Mouse (Mus musculus) midbrain, embryonic 10.5 days (tissue): Measurements from ENCODE around the gene Prkag3. TPM values are rescaled to one million over a fixed set of nuclear protein-coding genes. Genes with fewer than 3 reads are reported as not detected.

Source experiments
- DNase-seq: peaks from one replicate; pipeline ENCODE4 v3.0.0-alpha.2; 2017; ENCODE audit warnings: low spot score
- H3K27ac ChIP-seq: fragments of 300-500 bp; sonication (generic); replicated peaks from 2 replicates; pipeline ENCODE4 v1.5.1; 2016; ENCODE audit warnings: mild to moderate bottlenecking
- H3K27me3 ChIP-seq: fragments of 300-500 bp; sonication (generic); 2 replicates; pipeline ENCODE4 v1.6.1; 2016; ENCODE audit warnings: low read depth, mild to moderate bottlenecking; ENCODE audit not compliant: poor library complexity, severe bottlenecking
- H3K36me3 ChIP-seq: fragments of 300-500 bp; sonication (generic); 2 replicates; pipeline ENCODE4 v1.6.1; 2016; ENCODE audit warnings: mild to moderate bottlenecking, moderate library complexity
- H3K4me1 ChIP-seq: fragments of 300-500 bp; sonication (generic); 2 replicates; pipeline ENCODE4 v1.6.1; 2016
- H3K4me3 ChIP-seq: fragments of 300-500 bp; sonication (generic); 2 replicates; pipeline ENCODE4 v1.5.1; 2016; ENCODE audit warnings: mild to moderate bottlenecking, moderate library complexity
- H3K9me3 ChIP-seq: fragments of 300-500 bp; sonication (generic); replicated peaks from 2 replicates; pipeline ENCODE4 v1.6.1; 2016; ENCODE audit warnings: mild to moderate bottlenecking
- WGBS: fragments of 180-500 bp; shearing (Covaris S2); methylation state at CpG from one replicate; pipeline ENCODE4 v1.1.7; 2016; 5-methylcytosine and 5-hydroxymethylcytosine counted together
- polyA plus RNA-seq: library from polyadenylated mRNA; unstranded; fragments of >200 nt; fragmentation: Nextera tagmentation; extraction: Ambion mirVana; gene quantifications from 2 replicates; pipeline ENCODE4 v1.2.1, GENCODE M21; 2016

Prkag3 gene
- polyA plus RNA-seq, 1 experiment from 2014 or later, result not detected

- 91% methylated on average over 8 of the region's 8 CpGs for WGBS
- DNase-seq, result no peak
- H3K27me3 ChIP-seq, result peaks cover 23% of the 10 kb centered on the region
- no peaks in the 10 kb centered on the region for H3K9me3 ChIP-seq
- no peak overlapping the region for H3K27ac ChIP-seq
- no peaks in the 10 kb centered on the region for H3K36me3 ChIP-seq
- no peak overlapping the region for H3K4me3 ChIP-seq
- H3K4me1 ChIP-seq, result peaks cover 10% of the 10 kb centered on the region
These were observed 4.4 kb upstream of the Prkag3 start for GRCm38 (mm10) chr1:74753266-74753974.

GRCm38 (mm10) chr1:74752833-74753232, 3.8 kb upstream of the Prkag3 start:
- no peak for DNase-seq
- H3K27ac ChIP-seq, result no peak overlapping the region
- H3K4me1 ChIP-seq, result peaks cover 11% of the 10 kb centered on the region
- peaks cover 29% of the 10 kb centered on the region for H3K27me3 ChIP-seq
- 93% methylated on average over 3 of the region's 3 CpGs for WGBS
- no peak overlapping the region for H3K4me3 ChIP-seq
- H3K36me3 ChIP-seq, result no peaks in the 10 kb centered on the region
- no peaks in the 10 kb centered on the region for H3K9me3 ChIP-seq

DNA sequence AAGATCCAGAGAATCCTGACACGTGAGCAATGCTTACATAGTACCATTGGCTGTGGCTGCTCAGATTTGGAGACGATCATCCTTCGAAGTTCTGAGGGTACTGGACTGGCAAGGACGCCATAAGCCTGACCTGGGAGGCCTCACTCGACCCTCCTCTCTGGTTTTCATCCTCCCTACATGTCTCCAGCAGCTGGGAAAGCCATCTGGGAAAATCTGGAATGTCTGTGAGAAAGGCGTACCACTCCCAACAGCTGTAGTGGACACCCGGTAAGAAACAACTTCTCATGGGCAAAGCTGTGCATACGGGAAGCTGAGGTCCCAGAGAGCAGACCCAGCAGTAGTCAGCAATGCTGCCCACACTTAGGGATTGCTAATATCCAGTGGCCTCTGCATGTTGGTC, 3.1 kb upstream of the Prkag3 start:
- Histone ChIP-seq H3K4me1 (peaks cover 11% of the 10 kb centered on the region), H3K36me3 (no peaks in the 10 kb centered on the region), H3K4me3 (no peak overlapping the region), H3K9me3 (no peaks in the 10 kb centered on the region), H3K27ac (no peak overlapping the region), H3K27me3 (peaks cover 36% of the 10 kb centered on the region)
- no peak for DNase-seq
- 89% methylated on average over 8 of the region's 8 CpGs for WGBS

DNA sequence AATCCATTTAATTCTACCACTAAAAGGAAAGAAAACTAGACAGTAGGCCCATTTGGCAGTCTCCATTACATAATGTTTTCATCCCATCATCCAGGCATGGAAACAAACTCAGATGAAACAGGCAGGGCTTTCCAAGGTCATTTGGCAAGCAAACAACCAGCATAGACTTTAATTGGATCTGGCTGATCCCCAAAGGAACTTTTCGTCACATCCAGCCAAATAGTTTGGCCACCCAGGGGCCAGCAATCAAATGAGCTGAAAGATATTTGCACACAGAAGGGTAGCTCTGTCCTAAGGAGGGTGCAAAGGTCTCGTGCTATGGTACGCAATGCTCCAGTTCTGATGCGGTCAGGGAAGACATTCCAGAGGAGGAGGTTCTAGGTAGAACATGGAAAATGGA, 1.7 kb upstream of the Prkag3 start:
- H3K9me3 ChIP-seq, result no peaks in the 10 kb centered on the region
- no peak for DNase-seq
- H3K27me3 ChIP-seq, result peaks cover 42% of the 10 kb centered on the region
- H3K36me3 ChIP-seq, result no peaks in the 10 kb centered on the region
- whole genome bisulfite sequencing, result 85% methylated on average over 4 of the region's 4 CpGs
- no peak overlapping the region for H3K27ac ChIP-seq
- peaks cover 11% of the 10 kb centered on the region for H3K4me1 ChIP-seq
- H3K4me3 ChIP-seq, result no peak overlapping the region

DNA sequence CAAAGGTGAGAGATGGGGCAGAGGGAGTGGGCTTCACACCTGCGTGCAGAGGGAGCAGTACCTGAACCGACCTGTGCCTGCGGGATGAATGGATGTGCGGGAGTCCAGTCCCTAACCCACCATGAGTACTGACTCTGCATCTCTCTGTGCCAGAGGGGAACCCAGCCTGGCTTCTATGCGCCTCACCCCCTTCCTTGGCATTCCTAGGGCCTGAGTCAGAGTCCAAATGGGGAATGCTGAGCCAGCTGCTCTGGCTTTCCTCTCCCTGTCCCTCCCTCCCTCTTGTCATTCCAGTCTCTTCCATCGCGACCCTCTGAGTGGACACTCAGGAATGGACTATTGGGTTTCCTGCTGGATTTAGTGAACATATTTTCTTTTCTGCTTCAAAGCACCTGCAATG, 280 bp upstream of the Prkag3 start:
- Histone ChIP-seq H3K27ac (no peak overlapping the region), H3K4me3 (no peak overlapping the region), H3K4me1 (peaks cover 11% of the 10 kb centered on the region), H3K9me3 (no peaks in the 10 kb centered on the region), H3K36me3 (no peaks in the 10 kb centered on the region), H3K27me3 (peaks cover 48% of the 10 kb centered on the region)
- DNase-seq, result no peak
- WGBS, result 69% methylated on average over 7 of the region's 7 CpGs

DNA sequence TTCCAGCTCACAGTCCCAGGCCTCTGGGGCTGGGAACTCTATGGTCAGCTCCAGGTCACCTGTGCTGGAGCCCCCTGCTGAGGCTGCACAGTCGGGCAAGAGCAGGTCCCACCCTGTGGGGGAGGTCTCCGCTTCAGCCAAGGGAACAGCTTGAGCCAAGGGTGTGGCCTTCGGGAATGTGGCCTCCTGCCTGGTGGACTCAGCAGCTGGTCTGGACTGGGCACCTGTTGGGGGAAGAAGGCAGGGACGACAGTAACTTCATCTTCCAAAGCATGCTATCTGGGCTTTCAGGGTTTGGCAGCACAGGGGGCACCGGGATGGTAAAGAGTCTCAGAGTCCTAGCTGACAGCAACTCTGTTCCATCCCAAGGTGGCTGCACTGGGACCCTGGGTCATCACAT, 1.7 kb downstream of the Prkag3 start:
- no peak for DNase-seq
- 75% methylated on average over 5 of the region's 5 CpGs for WGBS
- Histone ChIP-seq H3K4me3 (no peak overlapping the region), H3K9me3 (no peaks in the 10 kb centered on the region), H3K27me3 (peaks cover 49% of the 10 kb centered on the region), H3K27ac (no peak overlapping the region), H3K4me1 (peaks cover 7% of the 10 kb centered on the region), H3K36me3 (no peaks in the 10 kb centered on the region)

DNA sequence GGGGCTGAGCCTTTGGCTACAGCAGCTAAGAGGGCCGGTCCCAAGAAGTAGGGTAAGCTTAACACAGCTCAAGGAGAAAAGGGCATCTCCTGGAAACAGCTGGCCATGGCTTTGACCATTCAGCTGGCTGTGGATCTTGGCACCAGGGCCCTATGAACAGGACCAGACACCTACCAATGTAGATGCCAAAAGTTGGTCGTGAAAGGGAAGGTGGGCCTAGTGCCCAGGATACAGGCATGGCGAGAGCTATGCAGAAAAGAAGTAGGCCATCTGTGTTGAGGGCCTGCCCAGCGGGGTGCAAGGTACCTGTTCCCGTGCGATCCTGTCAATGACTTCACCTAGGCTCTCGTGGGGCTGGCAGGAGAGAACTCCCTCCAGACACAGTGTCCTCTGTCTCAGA, 8.2 kb downstream of the Prkag3 start:
- Histone ChIP-seq H3K27me3 (peaks cover 6% of the 10 kb centered on the region; the same call in 1 of the 2 replicates), H3K4me3 (no peak overlapping the region), H3K27ac (no peak overlapping the region), H3K9me3 (no peaks in the 10 kb centered on the region), H3K4me1 (no peaks in the 10 kb centered on the region), H3K36me3 (no peaks in the 10 kb centered on the region)
- DNase-seq, result no peak
- WGBS, result 73% methylated on average over 7 of the region's 7 CpGs

GRCm38 (mm10) chr1:74737500-74737899, 11.5 kb downstream of the Prkag3 start:
- H3K36me3 ChIP-seq, result no peaks in the 10 kb centered on the region
- no peaks in the 10 kb centered on the region for H3K27me3 ChIP-seq
- DNase-seq, result no peak
- 89% methylated on average over 7 of the region's 7 CpGs for WGBS
- no peak overlapping the region for H3K27ac ChIP-seq
- no peaks in the 10 kb centered on the region for H3K4me1 ChIP-seq
- no peaks in the 10 kb centered on the region for H3K9me3 ChIP-seq
- H3K4me3 ChIP-seq, result no peak overlapping the region

DNA sequence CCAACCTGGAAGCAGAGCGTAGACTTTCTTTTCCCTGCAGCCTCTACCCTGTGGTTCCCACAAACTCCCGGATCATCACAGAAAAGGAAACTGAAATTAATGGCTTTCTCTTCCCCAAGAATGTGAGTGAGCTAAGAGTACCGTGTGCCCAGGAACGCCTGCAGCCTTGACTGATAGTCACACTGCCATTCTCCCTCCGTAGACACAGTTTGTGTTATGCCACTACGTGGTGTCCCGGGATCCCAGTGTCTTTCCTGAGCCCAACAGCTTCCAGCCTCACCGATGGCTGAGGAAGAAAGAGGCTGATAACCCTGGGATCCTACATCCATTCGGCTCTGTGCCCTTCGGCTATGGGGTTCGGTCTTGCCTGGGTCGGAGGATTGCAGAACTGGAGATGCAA, 12.0 kb downstream of the Prkag3 start:
- Histone ChIP-seq H3K27ac (no peak overlapping the region), H3K4me3 (no peak overlapping the region), H3K36me3 (no peaks in the 10 kb centered on the region), H3K9me3 (no peaks in the 10 kb centered on the region), H3K4me1 (no peaks in the 10 kb centered on the region), H3K27me3 (no peaks in the 10 kb centered on the region)
- DNase-seq, result no peak
- 93% methylated on average over 12 of the region's 12 CpGs for whole genome bisulfite sequencing

DNA sequence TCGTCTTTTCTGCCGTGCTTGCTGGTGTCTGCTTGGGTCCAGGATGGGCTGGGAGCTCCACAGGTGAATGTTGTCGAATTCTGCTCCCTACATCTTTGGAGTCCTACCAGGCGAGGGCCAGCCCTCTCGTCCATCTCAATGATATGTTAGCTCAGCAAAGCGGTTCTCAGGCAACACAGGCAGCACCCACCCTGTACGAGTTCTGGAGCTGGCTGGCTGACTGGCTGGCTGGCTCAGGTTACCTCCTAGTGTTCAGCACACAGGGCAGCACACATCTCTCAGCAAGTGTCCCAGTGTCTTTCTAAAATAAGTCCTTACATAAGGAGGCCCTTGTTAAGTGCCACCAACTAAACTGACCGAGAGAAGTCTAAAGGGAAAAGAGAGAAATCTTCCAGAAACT, 20.6 kb downstream of the Prkag3 start:
- Histone ChIP-seq H3K27ac (no peak overlapping the region), H3K4me3 (no peak overlapping the region), H3K27me3 (no peaks in the 10 kb centered on the region), H3K9me3 (no peaks in the 10 kb centered on the region), H3K4me1 (no peaks in the 10 kb centered on the region), H3K36me3 (no peaks in the 10 kb centered on the region)
- no peak for DNase-seq
- 80% methylated on average over 8 of the region's 8 CpGs for WGBS

- Histone ChIP-seq H3K27ac (no peak overlapping the region), H3K36me3 (no peaks in the 10 kb centered on the region), H3K9me3 (no peaks in the 10 kb centered on the region), H3K4me3 (no peak overlapping the region), H3K4me1 (no peaks in the 10 kb centered on the region), H3K27me3 (no peaks in the 10 kb centered on the region)
- no peak for DNase-seq
- 88% methylated on average over 5 of the region's 5 CpGs for WGBS
These were observed 22.3 kb downstream of the Prkag3 start for GRCm38 (mm10) chr1:74726674-74727073.

- H3K4me1 ChIP-seq, result no peaks in the 10 kb centered on the region
- H3K27ac ChIP-seq, result no peak overlapping the region
- no peak overlapping the region for H3K4me3 ChIP-seq
- DNase-seq, result no peak
- H3K27me3 ChIP-seq, result no peaks in the 10 kb centered on the region
- no peaks in the 10 kb centered on the region for H3K9me3 ChIP-seq
- 89% methylated on average over 5 of the region's 5 CpGs for WGBS
- no peaks in the 10 kb centered on the region for H3K36me3 ChIP-seq
These were observed 22.9 kb downstream of the Prkag3 start for GRCm38 (mm10) chr1:74726114-74726513.

DNA sequence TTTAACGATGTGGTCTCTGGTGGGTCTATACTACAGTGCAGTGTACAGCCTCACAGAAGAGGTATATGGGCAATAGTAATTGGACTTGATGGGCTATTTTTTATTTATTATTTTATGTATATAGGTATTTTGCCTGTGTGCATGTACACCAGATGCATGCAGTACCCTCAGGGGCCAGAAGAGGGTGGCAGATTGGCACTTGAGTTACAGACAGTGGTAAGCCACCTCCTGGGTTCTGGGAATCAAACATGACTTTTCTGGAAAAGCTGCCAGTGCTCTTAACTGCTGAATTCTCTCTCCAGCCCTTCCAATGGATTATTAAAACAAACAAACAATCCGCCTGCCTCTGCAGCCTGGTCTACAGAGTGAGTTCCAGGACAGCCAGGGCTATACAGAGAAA, 25.3 kb downstream of the Prkag3 start:
- H3K36me3 ChIP-seq, result no peaks in the 10 kb centered on the region
- 79% methylated on average over 2 of the region's 2 CpGs for WGBS
- no peaks in the 10 kb centered on the region for H3K9me3 ChIP-seq
- H3K4me1 ChIP-seq, result 0 out of 2 replicates have a peak, but pooled peaks cover 4% of the 10 kb centered on the region
- no peak overlapping the region for H3K27ac ChIP-seq
- peak; percentile 28 for DNase-seq
- H3K4me3 ChIP-seq, result no peak overlapping the region
- no peaks in the 10 kb centered on the region for H3K27me3 ChIP-seq

DNA sequence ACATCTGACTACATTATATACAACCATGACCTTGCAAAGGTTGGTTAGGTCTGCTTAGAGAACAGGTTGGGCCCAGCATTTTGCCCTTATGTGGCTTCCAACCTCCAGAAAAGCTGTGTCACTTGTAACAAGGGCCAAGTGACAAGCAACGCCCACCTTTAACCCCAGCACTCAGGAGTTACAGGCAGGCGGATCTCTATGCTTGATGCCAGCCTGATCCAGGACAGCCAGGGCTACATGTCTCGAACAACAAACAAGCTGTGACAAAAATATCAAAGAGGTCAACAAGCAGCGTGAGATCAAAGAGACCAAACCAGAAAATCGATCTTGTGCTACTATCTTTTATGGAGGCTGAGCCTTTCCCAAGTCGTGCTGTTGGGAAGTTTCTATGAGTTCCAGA, 27.4 kb downstream of the Prkag3 start:
- Histone ChIP-seq H3K27me3 (no peaks in the 10 kb centered on the region), H3K9me3 (no peaks in the 10 kb centered on the region), H3K36me3 (no peaks in the 10 kb centered on the region), H3K4me1 (0 out of 2 replicates have a peak, but pooled peaks cover 4% of the 10 kb centered on the region), H3K27ac (no peak overlapping the region), H3K4me3 (no peak overlapping the region)
- 78% methylated on average over 6 of the region's 6 CpGs for WGBS
- no peak for DNase-seq
